Mouse (Mus musculus): Measurements from ENCODE around the gene Mmgt1.

The Mmgt1 gene

DNA sequence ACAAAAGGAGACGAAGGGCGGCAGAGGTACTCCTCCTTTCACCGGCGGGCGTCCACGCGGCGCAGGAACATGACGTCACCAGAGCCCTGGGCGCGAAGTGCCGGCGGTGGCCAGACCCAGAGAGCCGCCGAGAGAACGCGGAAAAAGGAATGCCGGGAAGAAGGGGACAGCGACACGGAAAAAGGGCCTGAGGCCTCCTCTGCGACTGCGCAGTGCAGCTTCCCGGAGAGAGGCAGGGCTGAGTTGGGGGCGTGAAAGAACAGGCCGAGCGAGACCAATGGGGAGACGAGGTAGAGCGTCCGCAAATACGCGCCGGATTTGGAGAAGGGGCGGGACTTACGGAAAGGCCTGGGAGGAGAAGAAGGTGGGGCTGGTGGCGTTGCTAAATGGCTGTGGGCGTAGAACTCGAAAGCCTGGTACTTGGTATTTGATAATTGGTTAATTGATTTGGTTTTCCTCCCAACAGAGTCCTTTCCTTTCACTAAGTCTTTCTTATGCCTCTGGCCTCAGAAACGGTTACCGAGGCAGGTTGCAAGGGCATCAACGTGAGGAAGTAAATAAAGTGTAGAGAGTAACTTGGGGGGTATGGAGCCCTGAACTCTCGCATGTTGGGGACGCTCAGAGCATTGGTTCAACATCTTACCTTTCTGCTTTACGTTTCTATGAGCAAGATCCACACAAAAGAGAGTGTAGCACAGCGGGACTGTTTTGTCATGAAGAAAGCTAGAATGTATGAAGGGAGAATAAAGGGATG lies at the start of gene Mmgt1:
Gene Mmgt1, minus strand, starts transcription at position 183 of the 754 bp plus-strand sequence.
- peak; percentile 91 for DNase-seq (ENCODE audit: low spot score)

DNA sequence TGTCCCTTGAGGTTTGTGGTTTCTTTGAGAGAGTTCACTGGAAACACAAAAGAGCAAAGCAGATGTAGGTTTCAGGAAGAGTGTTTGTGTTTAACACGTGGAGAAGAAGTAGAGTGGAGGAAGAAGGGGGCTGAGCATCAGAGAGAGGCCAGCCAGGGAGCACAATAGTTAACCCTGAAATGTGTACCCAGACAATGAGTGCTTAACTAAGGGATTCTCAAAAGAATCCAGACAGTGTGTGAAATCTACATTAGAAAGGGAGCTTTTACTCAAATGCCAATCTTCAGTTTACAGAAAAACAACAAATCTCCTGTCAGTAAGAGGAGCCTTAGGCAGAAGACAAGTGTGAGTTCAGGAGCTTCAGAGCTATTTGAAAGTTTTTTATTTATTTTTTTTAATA lies 42.2 kb upstream of the Mmgt1 start:
- no peak for DNase-seq (ENCODE audit: low spot score)

DNA sequence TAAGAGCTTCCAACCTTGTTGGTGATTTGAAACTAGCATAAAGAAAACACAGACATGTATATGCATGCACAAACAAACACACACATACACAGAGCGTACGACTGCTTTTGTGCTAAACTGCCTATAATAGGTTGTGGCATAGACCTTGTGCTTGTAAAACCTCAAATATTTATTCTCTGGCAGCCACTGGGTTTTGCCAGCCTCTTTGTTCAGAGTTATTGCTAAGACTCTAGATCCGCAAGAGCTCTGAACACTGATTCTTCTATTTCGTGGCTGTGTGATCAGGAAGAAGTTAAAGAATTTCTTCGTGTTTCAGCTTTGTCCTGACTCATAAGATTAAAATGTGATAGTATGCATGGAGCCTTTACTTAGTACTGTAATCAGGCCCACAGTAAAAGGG lies 38.3 kb upstream of the Mmgt1 start:
- DNase-seq (ENCODE audit: low spot score): no peak

DNA sequence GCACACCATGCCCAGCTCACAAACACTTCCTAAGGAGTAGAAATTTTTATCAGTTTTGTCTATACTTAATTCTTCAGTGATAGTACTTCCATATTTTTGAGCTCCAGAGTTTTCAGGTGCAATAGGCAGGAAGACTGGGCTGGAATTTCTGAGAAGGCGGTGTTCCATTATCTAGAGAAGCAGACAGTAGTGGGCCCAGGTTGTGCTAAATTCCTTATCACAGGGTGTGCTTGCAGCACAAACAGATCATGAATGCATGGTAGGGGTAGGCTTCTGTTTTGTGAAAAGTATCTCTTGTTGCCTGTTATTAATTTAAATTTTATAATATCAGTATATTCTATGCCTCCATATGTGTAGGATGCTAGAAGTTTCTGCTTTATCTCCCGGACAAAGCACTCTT lies 17.4 kb upstream of the Mmgt1 start:
- DNase-seq (ENCODE audit: low spot score): no peak

DNA sequence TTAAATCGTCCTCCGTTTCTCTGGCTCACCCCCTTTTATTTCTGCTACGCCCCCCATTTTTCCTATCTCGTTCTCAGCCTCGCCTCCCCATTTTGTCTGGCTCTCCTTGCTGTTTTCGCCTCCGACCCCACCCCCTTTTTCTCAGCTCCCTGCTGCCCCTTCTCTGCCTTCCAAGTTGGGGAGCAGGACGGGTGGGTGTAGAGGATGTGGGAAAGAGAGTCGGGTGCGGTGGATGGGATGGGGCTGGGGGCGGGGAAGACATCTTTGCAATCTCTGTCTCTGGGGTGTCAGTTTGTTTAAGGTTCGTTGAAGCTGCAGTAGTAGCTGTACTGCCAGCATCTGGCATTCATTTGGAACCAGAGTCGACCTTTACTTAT lies 12.4 kb upstream of the Mmgt1 start:
- DNase-seq (ENCODE audit: low spot score): no peak

DNA sequence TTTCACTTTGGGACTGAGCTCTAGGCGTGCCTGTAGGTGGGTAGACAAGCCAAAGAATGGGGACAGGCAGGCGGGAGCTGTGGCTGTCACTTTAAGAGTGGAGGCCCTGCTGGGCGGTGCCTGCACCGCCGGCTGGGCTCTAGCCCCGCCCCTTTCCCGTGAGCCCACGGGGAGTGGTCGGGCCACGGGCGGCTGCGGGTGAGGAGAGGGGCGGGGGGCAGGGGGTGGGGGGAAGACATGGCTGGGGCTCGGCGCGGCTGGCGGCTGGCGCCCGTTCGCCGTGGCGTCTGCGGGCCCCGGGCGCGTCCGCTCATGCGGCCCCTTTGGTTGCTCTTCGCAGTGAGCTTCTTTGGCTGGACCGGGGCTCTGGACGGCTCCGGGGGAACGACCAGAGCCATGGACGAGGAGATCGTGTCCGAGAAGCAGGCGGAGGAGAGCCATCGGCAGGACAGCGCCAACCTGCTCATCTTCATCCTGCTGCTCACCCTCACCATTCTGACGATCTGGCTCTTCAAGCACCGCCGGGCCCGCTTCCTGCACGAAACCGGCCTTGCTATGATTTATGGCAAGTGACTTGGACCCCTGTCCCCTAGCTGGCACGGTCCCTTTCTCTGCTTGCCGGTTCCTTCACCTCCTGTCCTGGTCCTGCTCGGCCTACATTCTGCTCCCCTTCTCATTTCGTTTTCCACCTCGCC lies 11.9 kb upstream of the Mmgt1 start, which contains the start of gene Slc9a6:
Gene Slc9a6, plus strand, starts transcription at position 135 of the 695 bp plus-strand sequence.
- peak; percentile 71 for DNase-seq (ENCODE audit: low spot score)

DNA sequence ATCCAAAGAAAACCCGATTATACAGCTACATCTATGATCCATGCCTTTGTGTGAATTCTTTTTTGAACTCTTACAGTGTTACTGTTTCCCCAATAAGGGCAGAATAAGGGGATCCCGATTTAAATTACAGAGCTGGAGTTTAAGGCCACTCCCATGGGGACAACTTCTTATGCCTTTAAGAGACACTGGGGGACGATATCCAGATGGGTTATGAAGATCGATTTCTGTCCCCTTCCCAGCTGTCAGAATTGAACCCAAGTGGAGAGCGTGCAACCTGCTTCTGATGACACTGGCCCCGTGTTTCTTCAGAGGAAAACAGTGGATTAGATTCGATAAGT lies 11.4 kb upstream of the Mmgt1 start:
- no peak for DNase-seq (ENCODE audit: low spot score)

DNA sequence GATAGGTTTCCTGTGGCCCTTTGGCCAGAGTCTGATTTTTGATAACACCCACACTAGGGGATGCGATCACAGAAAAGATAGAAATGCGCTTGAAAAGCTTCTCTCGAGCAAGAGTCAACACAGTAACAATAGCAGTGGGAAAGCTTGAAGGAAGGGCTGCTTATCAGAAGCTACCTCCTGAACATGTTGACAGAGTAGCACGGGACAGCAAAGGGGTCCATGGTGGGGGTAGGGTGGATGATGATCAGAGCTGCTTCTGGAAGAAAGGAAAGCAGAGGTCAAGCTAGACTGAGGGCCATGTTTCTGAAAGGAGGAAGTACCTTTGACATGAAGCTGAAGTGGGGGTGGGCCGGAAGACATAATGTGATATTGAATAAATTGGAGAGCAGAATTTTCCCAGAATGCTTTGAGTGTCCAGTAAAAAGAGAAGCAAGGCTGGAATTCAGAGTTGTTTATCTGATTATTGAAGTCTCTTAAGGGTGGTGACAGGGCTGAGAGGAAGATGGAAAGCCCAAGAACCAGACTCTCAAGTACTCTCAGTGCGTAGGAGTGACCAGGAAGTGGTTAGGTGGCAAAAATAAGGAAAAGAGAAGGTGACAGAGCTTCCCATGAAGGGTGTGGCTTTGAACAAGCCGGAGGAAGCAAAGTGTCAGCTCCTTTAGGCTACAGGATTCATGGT lies 9.3 kb upstream of the Mmgt1 start:
- DNase-seq (ENCODE audit: low spot score): no peak

DNA sequence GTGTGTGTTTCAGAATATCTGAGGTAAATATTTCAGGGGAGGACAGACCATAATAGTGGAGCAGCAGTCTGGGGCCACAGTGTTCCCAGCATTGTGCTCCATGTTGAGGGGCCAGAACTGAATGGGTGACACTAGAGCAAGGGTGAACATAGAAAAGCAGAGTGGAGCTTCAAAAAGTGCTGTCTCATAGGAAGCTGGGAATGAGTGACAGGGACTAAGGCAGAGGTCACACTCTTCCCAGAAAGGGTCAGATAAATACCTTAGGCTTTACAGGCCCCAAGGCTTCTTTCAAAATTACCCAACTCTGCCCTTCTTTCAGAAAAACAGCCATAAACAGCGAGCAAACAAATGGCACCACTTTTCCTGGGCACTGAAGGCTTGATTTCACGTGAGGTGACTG lies 8.7 kb upstream of the Mmgt1 start:
- no peak for DNase-seq (ENCODE audit: low spot score)

DNA sequence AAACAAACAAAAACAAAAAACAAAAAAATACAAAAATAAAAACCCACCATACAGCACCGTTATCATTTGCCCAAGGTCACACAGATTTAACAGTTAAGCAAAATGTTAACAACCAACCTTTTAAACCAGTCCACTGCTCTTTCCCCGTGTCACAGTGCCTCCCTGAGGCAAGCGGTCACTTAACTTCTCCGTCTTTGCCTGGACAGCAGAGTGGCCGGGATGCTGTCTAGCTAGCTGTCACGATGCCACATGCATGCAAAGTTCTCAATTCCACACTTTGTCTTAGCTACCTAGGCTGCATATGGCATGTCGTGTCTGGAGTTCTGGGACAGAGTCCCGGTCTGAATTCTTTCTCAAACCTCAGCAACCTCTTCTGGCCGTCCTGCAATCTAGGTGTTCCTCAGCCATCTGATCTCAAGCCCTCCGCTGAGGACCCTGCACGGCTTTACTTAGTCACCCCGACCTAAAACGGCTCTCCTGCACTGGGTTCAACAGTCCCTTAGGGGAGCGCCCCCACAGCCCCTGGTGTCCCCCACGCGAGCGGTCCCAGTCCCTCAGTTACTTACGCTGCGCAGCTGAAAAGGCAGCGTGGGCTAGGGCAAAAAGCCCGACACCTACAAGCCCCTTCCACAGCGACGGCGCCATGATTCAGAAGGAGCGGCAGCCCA lies 516 bp downstream of the Mmgt1 start:
- DNase-seq (ENCODE audit: low spot score): no peak

DNA sequence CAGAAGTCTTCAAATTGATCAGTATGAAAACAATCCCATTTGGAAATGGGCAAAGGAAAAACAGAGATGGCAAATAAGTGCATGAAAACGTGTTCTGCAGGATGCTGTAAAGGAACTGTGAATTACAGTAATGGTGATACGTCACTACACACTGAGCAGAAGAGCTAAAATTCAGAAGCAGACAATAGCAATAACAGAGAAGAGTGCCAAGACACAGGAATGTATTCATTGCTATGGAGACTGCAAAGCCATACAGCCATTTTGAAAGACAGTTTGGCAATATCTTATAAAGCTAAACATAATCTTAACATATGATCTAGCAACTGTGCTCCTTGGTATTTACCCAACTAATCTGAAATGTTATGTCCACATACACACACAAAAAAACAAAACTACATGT lies 19.7 kb downstream of the Mmgt1 start:
- no peak for DNase-seq (ENCODE audit: low spot score)

DNA sequence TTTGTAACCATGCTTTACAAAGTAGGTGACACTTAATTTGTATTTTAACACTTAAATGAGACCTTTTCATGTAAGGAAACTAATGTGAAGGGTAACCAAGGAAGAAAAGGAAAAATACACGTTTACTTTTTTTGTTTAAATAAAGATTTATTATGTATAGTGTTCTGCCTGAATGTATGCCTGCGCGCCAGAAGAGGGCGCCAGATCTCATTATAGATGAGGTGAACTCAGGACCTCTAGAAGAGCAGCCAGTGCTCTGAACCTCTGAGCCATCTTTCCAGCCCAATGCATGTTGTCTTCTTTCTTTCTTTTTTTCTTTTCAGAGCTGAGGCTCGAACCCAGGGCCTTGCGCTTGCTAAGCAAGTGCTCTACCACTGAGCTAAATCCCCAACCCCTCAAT lies 25.4 kb downstream of the Mmgt1 start:
- DNase-seq (ENCODE audit: low spot score): no peak

DNA sequence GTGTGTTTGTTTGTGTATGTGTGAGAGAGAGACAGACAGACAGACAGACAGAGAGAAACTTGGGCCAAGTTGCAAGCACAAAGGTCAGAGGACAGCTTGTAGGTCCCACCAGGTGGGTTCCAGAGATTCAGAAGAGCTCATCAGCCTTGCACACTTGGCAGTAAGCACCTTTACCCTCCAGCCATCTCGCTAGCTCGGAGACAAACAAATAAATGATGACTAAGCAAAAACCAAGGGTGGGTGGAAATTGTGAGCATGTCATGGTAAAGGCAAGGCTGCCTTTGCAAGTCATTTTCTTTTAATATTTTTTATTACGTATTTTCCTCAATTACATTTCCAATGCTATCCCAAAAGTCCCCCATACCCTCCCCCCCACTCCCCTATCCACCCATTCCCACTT lies 44.3 kb downstream of the Mmgt1 start:
- DNase-seq (ENCODE audit: low spot score): no peak

DNA sequence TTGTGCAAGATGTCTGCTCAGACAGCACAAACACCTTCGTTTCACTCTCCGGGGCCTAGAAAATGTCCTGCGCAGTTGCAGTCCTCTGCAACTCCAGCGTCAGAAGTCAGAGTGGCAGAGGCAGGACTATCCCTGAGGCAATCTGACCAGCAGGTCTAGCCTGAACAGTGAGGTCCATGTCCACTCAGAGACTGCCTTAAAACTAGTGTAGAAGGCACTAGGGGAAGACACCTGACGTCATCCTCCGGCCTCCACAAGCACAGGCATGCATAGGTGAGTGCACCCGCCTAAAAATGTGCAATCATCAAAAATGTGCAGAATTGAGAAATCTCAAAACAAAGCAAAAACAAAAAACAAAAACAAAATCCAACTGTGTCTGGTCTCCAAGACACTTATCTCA lies 48.4 kb downstream of the Mmgt1 start, which contains the start of gene Gm648:
Gene Gm648, minus strand, starts transcription at position 101 of the 400 bp plus-strand sequence.
- DNase-seq (ENCODE audit: low spot score): no peak

DNA sequence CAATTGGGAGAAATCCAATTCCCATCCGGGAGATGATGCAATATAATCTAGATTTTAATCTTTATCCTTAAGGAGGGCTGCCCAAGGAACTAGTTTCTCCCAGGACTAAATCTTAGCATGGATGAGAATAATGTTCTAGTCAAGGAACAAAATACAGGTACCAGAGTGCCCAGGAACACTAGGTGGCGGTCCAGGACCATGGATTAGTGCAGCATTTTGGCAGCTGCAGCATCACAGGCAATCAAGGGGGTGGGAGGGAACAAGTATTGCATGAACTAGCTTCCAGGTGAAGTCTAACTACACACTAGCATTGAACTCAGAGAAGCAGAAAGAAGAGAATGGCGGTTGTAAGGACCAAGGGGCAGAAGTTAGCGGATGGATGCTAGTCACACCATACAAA lies 60.7 kb downstream of the Mmgt1 start:
- peak; percentile 3 for DNase-seq (ENCODE audit: low spot score)
